Mouse (Mus musculus): Measurements from ENCODE around the gene Ppara.

GRCm38 (mm10) chr15:85752655-85753054, 17.9 kb downstream of the Ppara start:
- TF ChIP-seq EP300 (IDR thresholded peaks at IDR 0.05; ENCODE audit: low read depth): no peak
- no peak for TF ChIP-seq CTCF (IDR thresholded peaks at IDR 0.05; ENCODE audit: low read depth)

Measured in heart, postnatal 0 days (tissue).